Mouse (Mus musculus) activated CD4-positive, CD25-positive, alpha-beta regulatory T cell, adult 4 months (primary cell): ENCODE measurements around the gene Tmem179b. TPM values are rescaled to one million over a fixed set of nuclear protein-coding genes. Genes with fewer than 3 reads are reported as not detected.

Experiments
- ATAC-seq: one replicate; pipeline ENCODE4 v1.8.0; 2017
- polyA plus RNA-seq, 2 experiments: library from polyadenylated mRNA; unstranded; fragments of 100-300 nt; shearing (Covaris generic); gene quantifications; one replicate each; pipeline ENCODE4 v1.2.1; 2017

The Tmem179b gene
- polyA plus RNA-seq: 100 to 1,000 TPM in 1 of 2 experiments, 10 to 100 TPM in 1; 98.5 to 110 TPM

GRCm38 (mm10) chr19:8774086-8774835 lies at the start of gene Tmem179b:
Tmem179b (minus strand) TSS chr19:8774467.
- peak; percentile 79 for ATAC-seq

- ATAC-seq: no peak
Observed at GRCm38 (mm10) chr19:8822696-8823095, 48.4 kb upstream of the Tmem179b start.

GRCm38 (mm10) chr19:8821146-8821545 lies 46.9 kb upstream of the Tmem179b start:
- ATAC-seq: no peak

GRCm38 (mm10) chr19:8820424-8820956 lies 46.2 kb upstream of the Tmem179b start:
- ATAC-seq: no peak

GRCm38 (mm10) chr19:8819596-8820423 lies 45.5 kb upstream of the Tmem179b start, which contains the start of gene Hnrnpul2:
Hnrnpul2 (plus strand) TSS chr19:8820010.
- peak; percentile 81 for ATAC-seq

GRCm38 (mm10) chr19:8818801-8819595 lies 44.7 kb upstream of the Tmem179b start, which contains the start of gene Ttc9c:
Ttc9c (minus strand) TSS chr19:8819333.
- ATAC-seq: peak; percentile 66

- no peak for ATAC-seq
Observed at GRCm38 (mm10) chr19:8818301-8818798, 44.1 kb upstream of the Tmem179b start.

- ATAC-seq: no peak
Observed at GRCm38 (mm10) chr19:8817001-8817400, 42.7 kb upstream of the Tmem179b start.

- ATAC-seq: no peak
Observed at GRCm38 (mm10) chr19:8815812-8816211, 41.5 kb upstream of the Tmem179b start.

GRCm38 (mm10) chr19:8806810-8807209 lies 32.5 kb upstream of the Tmem179b start:
- no peak for ATAC-seq

- no peak for ATAC-seq
Observed at GRCm38 (mm10) chr19:8803879-8804660, 29.8 kb upstream of the Tmem179b start.

GRCm38 (mm10) chr19:8803204-8803780 lies 29.0 kb upstream of the Tmem179b start:
- no peak for ATAC-seq

GRCm38 (mm10) chr19:8802130-8802821 lies 28.0 kb upstream of the Tmem179b start, which contains the start of gene Zbtb3:
Zbtb3 (plus strand) TSS chr19:8802555.
- peak; percentile 92 for ATAC-seq

GRCm38 (mm10) chr19:8798947-8799315 lies 24.7 kb upstream of the Tmem179b start:
- no peak for ATAC-seq

GRCm38 (mm10) chr19:8798264-8798946 lies 24.1 kb upstream of the Tmem179b start, which contains the start of gene Polr2g:
Polr2g (minus strand) TSS chr19:8798577.
- ATAC-seq: peak; percentile 59

GRCm38 (mm10) chr19:8790171-8790570 lies 15.9 kb upstream of the Tmem179b start:
- ATAC-seq: no peak

GRCm38 (mm10) chr19:8789171-8789570 lies 14.9 kb upstream of the Tmem179b start:
- no peak for ATAC-seq

- ATAC-seq: no peak
Observed at GRCm38 (mm10) chr19:8788521-8788920, 14.3 kb upstream of the Tmem179b start.

GRCm38 (mm10) chr19:8786008-8786781 lies 11.9 kb upstream of the Tmem179b start, which contains the start of gene Taf6l:
Taf6l (minus strand) TSS chr19:8786417.
- ATAC-seq: peak; percentile 100
